Mouse (Mus musculus) mammary gland, adult 2 months (tissue): ENCODE results near the gene Olfr11. TPM values are rescaled to one million over a fixed set of nuclear protein-coding genes. Genes with fewer than 3 reads are reported as not detected.

ENCODE experiments used
- polyA plus RNA-seq: library from polyadenylated mRNA; depleted of rRNA; stranded (reverse); fragments of >200 nt; gene quantifications from 2 replicates; pipeline ENCODE4 v1.2.3, GENCODE M21; 2012; ENCODE audit warnings: low replicate concordance; rRNA removed

Gene Olfr11
- polyA plus RNA-seq = 0.03 TPM in 1 of 2 replicates, not detected in the other

DNA sequence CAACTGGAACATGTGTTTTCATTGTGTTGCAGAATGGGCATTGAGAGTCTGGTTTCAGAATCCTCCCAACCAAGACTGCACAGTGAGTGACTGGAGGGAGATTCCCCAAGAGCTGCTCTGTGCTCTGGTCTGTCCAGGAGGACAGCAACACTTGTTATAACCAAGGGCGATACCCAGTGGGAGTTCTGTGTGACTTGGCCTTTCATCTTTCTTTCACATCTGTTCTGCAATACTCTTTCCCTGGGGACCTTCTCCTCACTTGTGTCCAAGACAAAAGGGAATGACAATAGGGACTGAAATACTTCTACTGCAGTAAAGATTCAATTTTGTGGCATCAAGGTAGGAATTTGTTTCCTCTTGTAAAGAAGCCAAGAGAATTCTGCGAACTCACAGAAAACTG, at the start of gene Olfr11:
Olfr11 (minus strand) TSS at position 101 of the 400 bp plus-strand sequence.

DNA sequence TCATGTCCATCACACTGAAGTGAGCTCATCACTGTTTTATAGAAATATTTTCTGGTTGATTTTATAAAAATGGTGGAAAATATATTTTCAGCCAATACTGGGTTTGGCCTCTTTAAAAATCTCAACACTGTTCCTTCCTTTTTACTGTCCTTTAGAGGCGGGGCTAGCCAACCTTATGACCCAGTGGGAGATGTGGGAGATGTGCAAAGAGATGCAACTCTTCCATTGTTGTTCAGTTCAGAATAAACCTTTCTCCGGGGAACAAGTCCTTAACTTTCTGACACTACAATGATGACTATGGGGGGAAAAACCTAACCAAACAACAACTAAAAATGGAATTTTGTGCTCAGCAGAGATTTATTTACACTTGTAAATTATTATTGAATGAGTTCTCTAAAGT, 35.0 kb upstream of the Olfr11 start, which contains the start of gene Olfr1360:
Olfr1360 (minus strand) TSS at position 101 of the 400 bp plus-strand sequence.

GRCm38 (mm10) chr13:21663286-21663685, 21.0 kb upstream of the Olfr11 start, which contains the start of gene Olfr1361:
Olfr1361 (minus strand) TSS chr13:21663386.

GRCm38 (mm10) chr13:21613922-21614321, 28.4 kb downstream of the Olfr11 start, which contains the start of gene Olfr1362:
Olfr1362 (minus strand) TSS chr13:21614022.

Other genes with a start within 250 kb of the Olfr11 start
- 20.3 and 33.3 TPM in 2 replicates for gene Zkscan3, start 239.8 kb downstream of the Olfr11 start, polyA plus RNA-seq
- gene Pgbd1, start 201.5 kb downstream of the Olfr11 start, polyA plus RNA-seq = 0.13 and 0.37 TPM in 2 replicates
- 8.0 and 24.0 TPM in 2 replicates for gene Zscan26, start 188.8 kb downstream of the Olfr11 start, polyA plus RNA-seq
- 0.78 and 0.93 TPM in 2 replicates for gene Nkapl, start 174.0 kb downstream of the Olfr11 start, polyA plus RNA-seq
- 0.83 and 0.84 TPM in 2 replicates for gene Zkscan4, start 163.6 kb downstream of the Olfr11 start, polyA plus RNA-seq
- not detected in 2 replicates for gene Gm10065, start 163.1 kb downstream of the Olfr11 start, polyA plus RNA-seq
- gene AK157302, start 147.3 kb downstream of the Olfr11 start, polyA plus RNA-seq = 0.10 and 0.29 TPM in 2 replicates
- 7.7 and 27.9 TPM in 2 replicates for gene Gm11273, start 141.1 kb downstream of the Olfr11 start, polyA plus RNA-seq
- 2.2 and 7.0 TPM in 2 replicates for gene Zkscan8, start 111.4 kb downstream of the Olfr11 start, polyA plus RNA-seq
- not detected in 2 replicates for gene Olfr1366, start 99.7 kb downstream of the Olfr11 start, polyA plus RNA-seq
- gene Olfr1535, start 82.6 kb downstream of the Olfr11 start, polyA plus RNA-seq = not detected in 2 replicates
- not detected in 2 replicates for gene Olfr1364, start 60.8 kb downstream of the Olfr11 start, polyA plus RNA-seq
- 0.03 and 0.04 TPM in 2 replicates for gene Olfr1362, start 28.5 kb downstream of the Olfr11 start, polyA plus RNA-seq
- gene Olfr1361, start 20.9 kb upstream of the Olfr11 start, polyA plus RNA-seq = not detected in 2 replicates
- gene Olfr1360, start 34.9 kb upstream of the Olfr11 start, polyA plus RNA-seq = not detected in 2 replicates
- not detected in 2 replicates for gene Olfr1359, start 55.6 kb upstream of the Olfr11 start, polyA plus RNA-seq
- gene Hist1h2bl, start 73.6 kb upstream of the Olfr11 start, polyA plus RNA-seq = 1.7 and 11.3 TPM in 2 replicates
- 2.7 and 18.5 TPM in 2 replicates for gene Hist1h2ai, start 73.9 kb upstream of the Olfr11 start, polyA plus RNA-seq
- gene Hist1h3h, start 75.1 kb upstream of the Olfr11 start, polyA plus RNA-seq = 6.1 and 31.9 TPM in 2 replicates
- 1.3 and 2.3 TPM in 2 replicates for gene Hist1h2bm, start 79.5 kb upstream of the Olfr11 start, polyA plus RNA-seq
- 1.0 and 2.4 TPM in 2 replicates for gene Hist1h4j, start 92.5 kb upstream of the Olfr11 start, polyA plus RNA-seq
- gene Hist1h4k, start 108.0 kb upstream of the Olfr11 start, polyA plus RNA-seq = 2.8 and 15.5 TPM in 2 replicates
- 3.4 and 19.7 TPM in 2 replicates for gene Hist1h2ak, start 111.3 kb upstream of the Olfr11 start, polyA plus RNA-seq
- 2.6 and 14.3 TPM in 2 replicates for gene Hist1h2bn, start 111.6 kb upstream of the Olfr11 start, polyA plus RNA-seq
- 0.23 and 0.54 TPM in 2 replicates for gene Hist1h1b, start 138.1 kb upstream of the Olfr11 start, polyA plus RNA-seq
- gene Hist1h3i, start 140.9 kb upstream of the Olfr11 start, polyA plus RNA-seq = 9.6 and 20.0 TPM in 2 replicates
- 1.3 and 17.7 TPM in 2 replicates for gene Hist1h2an, start 144.7 kb upstream of the Olfr11 start, polyA plus RNA-seq
- gene Hist1h2bp, start 144.9 kb upstream of the Olfr11 start, polyA plus RNA-seq = 1.1 and 1.5 TPM in 2 replicates
- gene Hist1h2bq, start 167.7 kb upstream of the Olfr11 start, polyA plus RNA-seq = 22.4 and 30.9 TPM in 2 replicates
- gene Hist1h2ao, start 167.9 kb upstream of the Olfr11 start, polyA plus RNA-seq = not detected in 2 replicates
- gene Hist1h4m, start 169.2 kb upstream of the Olfr11 start, polyA plus RNA-seq = not detected in 2 replicates
- gene Hist1h4n, start 189.7 kb upstream of the Olfr11 start, polyA plus RNA-seq = 4.9 and 22.8 TPM in 2 replicates
- 38.2 and 359 TPM in 2 replicates for gene Hist1h2ap, start 191.0 kb upstream of the Olfr11 start, polyA plus RNA-seq
- gene Hist1h2br, start 191.2 kb upstream of the Olfr11 start, polyA plus RNA-seq = 19.9 and 27.5 TPM in 2 replicates